Mouse (Mus musculus): ENCODE measurements at regions not wholly inside any gene's neighbourhood (a gene's known extent, or its start where the extent isn't known, plus 50 kb on each side); places are given as distances from the start of the nearest gene placed in this dataset.

DNA sequence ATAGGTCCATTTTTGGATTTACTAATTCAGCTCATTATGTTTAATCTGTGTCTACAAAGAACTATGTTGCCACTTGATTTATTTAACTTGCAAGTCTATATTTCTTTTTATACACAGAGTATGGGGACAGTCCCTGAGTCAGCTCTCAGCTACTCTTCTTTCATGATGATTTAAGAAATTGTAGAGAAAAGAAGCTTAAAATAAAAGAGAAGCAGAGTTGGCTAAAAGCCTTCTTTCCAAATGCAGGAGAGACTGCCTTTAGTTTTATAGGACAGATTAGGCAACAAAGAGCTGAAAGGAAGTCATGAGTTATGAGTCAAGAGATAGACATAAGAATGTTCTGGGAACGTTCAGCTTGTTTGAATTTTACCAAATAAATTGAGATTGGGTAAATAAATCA lies 1070.9 kb upstream of the Lrrc6 start:
- TF ChIP-seq CTCF (IDR thresholded peaks at IDR 0.05; ENCODE audit: low read depth) (no peak), EP300 (IDR thresholded peaks at IDR 0.05; ENCODE audit: low read depth) (no peak)
